Mouse (Mus musculus): ENCODE measurements around the gene Ccdc61.

Ccdc61 gene

GRCm38 (mm10) chr7:18868491-18868890 lies 41.7 kb downstream of the Ccdc61 start:
- no peak for DNase-seq (ENCODE audit: extremely low spot score, low read depth, low spot score)

GRCm38 (mm10) chr7:18862801-18863200 lies 47.4 kb downstream of the Ccdc61 start:
- no peak for DNase-seq (ENCODE audit: extremely low spot score, low read depth, low spot score)

GRCm38 (mm10) chr7:18858310-18858916 lies 51.8 kb downstream of the Ccdc61 start:
- no peak for DNase-seq (ENCODE audit: extremely low spot score, low read depth, low spot score)

GRCm38 (mm10) chr7:18848395-18848794 lies 61.8 kb downstream of the Ccdc61 start:
- DNase-seq (ENCODE audit: extremely low spot score, low read depth, low spot score), result no peak

- DNase-seq (ENCODE audit: extremely low spot score, low read depth, low spot score), result no peak
Observed at GRCm38 (mm10) chr7:18844811-18845210, 65.4 kb downstream of the Ccdc61 start.

- DNase-seq (ENCODE audit: extremely low spot score, low read depth, low spot score), result no peak
Observed at GRCm38 (mm10) chr7:18841174-18841567, 69.0 kb downstream of the Ccdc61 start.

All from hindlimb bud, embryonic 11.5 days (tissue).